Mouse (Mus musculus) lung, postnatal 25 days (tissue): ENCODE data around the gene Psors1c2.
A peak's percentile ranks its signal among the peaks of the same experiment; 100 is the strongest.

ENCODE experiments used
- DNase-seq: peaks from one replicate; pipeline ENCODE4 v3.0.0; 2022; ENCODE audit warnings: low spot score

The Psors1c2 gene

DNA sequence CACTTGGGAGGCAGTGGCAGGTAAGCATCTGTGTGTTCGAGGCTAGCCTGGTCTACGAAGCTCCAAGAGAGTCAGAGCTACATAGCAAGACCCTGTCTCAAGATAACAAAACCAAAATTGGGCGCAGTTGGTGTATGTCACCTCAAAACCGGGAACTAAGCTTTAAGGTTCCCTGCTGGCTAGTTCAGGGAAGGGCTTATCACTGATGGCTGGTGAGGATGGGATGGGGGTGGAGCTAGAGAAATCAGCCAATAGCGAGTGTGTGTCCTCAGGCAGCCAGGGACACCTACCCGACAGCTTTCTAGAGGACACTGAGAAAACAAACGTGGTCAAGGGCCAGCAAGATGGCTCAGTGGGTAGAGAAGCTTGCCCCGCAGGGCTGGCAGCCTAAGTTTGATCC, 25.2 kb downstream of the Psors1c2 start:
- DNase-seq: no peak

DNA sequence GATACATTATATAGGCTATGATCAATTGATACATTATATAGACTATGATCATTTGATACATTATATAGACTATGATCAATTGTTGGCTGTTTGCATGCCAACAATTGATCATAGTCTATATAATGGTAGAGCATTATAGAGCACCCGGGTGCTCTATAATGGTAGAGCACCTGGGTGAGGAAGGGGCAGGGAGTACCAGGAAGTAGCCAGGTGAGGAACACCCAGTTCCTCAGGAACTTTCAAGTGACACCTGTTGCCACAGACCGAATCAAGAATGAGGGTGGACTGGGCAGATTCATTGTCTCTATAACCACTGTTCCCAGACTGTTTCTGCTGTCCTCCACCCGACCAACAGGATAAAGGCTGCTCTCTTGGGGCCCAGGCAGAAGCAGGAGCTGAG, 34.1 kb downstream of the Psors1c2 start, which contains the start of gene 2300002M23Rik:
2300002M23Rik (plus strand) TSS at position 301 of the 400 bp plus-strand sequence.
- no peak for DNase-seq

DNA sequence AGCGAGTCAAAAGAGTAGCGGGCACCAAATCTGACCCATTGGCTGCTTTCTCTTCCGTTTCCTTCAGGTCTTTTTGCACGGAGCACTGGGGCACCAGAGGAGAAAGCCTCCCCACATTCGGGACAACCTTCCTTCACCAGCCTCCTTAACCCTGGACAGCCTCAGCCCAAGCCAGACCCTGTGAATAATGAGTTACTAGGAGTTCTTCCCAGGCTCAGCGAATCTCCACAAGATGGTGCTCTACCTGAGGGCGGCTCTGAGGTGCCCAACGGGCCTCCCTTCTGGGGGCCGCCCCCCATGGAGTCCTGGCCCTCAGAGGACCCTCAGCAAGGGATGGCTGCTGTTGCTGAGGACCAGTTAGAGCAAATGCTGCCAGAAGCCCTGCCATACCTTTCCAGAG, 34.8 kb downstream of the Psors1c2 start:
- DNase-seq: no peak

DNA sequence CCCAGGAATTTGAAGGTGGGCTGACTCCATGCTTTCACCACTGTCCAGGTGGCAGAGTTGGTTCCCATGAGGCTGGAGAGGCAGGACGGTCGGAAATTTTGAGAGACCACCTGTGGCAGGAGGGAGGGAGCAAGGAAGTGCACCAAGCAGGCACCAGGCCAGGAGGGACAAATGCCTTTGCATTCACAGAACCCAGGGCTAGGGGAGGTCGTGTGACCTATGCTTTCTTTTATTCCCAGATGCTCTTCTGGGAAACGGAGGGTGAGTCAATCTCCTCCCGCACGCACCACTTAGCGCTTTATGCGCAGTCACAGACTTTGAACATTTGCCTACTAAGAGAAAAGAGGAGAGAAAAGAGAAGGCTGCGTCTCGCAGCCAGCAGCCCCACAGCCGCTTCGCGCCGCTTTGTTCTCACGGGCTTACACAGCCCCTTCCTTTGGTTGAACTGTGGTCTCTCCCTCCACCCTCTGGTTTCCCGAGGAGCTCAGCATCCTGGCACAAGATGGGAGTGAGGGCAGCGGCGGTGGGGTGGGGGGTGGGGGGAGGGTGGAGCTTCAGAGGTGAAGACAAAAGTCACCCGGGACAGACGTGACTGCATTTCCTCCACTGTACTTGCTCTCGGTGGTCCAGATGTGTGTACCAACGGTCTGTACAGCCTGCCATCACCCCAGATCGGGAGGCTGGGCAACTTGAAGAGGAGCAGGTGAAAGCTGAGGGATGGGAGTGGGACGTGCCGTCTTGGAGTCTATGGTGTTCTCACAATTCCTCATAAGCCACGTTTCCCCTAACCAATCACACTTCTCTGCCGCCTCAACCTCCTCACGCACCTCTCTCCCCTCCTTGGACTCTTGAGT, 36.3 kb downstream of the Psors1c2 start:
- DNase-seq: no peak

DNA sequence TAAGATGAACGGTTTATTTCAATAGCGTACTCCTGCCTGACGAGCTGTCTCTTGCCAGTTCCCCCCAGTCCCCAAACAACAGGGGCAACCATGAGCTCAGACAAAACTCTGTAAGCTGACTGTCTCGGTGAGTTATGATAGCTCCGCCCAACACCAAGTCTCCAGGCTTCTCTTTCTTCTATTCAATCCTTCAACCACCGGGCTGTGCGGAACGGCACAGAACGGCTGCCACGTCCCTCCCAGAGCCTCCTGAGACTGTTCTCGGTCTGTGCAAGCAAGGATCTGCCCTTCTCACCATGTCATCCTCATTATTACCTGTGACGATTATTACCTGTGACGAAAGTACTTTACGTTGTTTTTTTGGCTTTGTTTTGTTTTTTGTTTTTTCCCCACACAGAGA, 37.8 kb downstream of the Psors1c2 start:
- DNase-seq: no peak

DNA sequence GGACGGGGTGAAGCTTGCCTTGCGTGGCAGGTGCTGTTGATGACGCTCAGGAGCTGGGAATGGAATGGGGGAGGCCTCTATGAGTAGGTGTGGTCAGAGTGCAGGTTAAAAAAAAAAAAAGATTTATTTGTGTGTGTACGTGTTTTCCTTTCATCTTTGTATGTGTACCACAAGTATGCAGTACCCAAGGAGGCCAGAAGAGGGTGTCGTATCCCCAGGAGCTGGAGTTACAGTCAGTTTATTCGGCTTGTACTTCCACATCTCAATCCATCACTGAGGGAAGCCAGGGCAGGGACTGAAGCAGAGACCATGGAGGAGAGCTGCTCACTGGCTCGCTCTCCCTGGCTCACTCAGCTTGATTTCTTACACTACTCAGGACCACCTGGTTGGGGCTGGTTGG, 38.5 kb downstream of the Psors1c2 start:
- no peak for DNase-seq

DNA sequence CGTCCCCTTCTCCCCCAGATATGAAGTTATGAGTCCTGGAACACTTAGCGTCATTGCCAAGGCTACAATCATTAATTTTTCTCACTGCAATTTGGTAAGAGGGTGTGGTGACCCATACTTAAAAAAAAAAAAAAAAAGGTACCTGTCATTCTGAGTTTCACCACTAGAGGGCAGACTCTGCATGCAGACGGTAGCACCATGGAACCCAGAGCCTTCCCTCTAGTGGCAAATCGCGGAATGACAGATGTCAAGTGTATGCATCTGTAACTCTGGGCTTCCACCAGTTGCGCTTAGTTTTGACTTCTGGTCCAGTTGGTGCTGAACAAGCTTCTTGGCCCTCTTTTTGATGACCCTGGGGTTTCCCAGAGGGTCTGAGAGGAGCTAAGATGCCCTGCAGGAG, 45.2 kb downstream of the Psors1c2 start:
- DNase-seq: peak; percentile 83

DNA sequence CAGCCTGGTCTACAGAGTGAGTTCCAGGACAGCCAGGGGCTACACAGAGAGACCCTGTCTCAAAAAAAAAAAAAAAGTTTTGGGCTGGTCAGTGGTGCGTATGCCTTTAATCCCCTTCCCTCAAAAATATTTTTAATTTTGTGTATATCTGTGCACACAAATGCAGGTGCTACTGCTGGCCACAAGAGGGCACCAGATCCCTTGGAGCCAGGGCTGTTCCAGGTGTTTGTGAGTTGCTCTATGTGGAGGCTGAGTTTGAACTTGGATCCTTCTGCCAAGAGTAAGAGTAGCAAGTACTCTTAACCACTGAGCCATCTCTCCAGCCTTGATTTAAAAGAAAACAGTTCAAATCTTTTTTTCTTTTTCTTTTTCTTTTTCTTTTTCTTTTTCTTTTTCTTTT, 49.9 kb downstream of the Psors1c2 start:
- DNase-seq: no peak
